Mouse (Mus musculus): ENCODE measurements around the gene Wwc1.
"Not testable (repeated sequence)": the region's sequence is repeated elsewhere in the genome, so short reads cannot be mapped to it uniquely, and the experiment has no call there.

Wwc1 gene

GRCm38 (mm10) chr11:35893454-35893853, 86.9 kb downstream of the Wwc1 start:
- no peak for ATAC-seq (ENCODE audit: insufficient number of reproducible peaks, low FRiP score, low TSS enrichment)

- ATAC-seq (ENCODE audit: insufficient number of reproducible peaks, low FRiP score, low TSS enrichment) = no peak
Observed at GRCm38 (mm10) chr11:35893018-35893421, 87.3 kb downstream of the Wwc1 start.

GRCm38 (mm10) chr11:35892293-35892692, 88.0 kb downstream of the Wwc1 start:
- ATAC-seq (ENCODE audit: insufficient number of reproducible peaks, low FRiP score, low TSS enrichment) = no peak

- ATAC-seq (ENCODE audit: insufficient number of reproducible peaks, low FRiP score, low TSS enrichment) = no peak
Observed at GRCm38 (mm10) chr11:35888790-35889189, 91.5 kb downstream of the Wwc1 start.

- ATAC-seq (ENCODE audit: insufficient number of reproducible peaks, low FRiP score, low TSS enrichment) = no peak
Observed at GRCm38 (mm10) chr11:35882777-35883176, 97.5 kb downstream of the Wwc1 start.

- no peak for ATAC-seq (ENCODE audit: insufficient number of reproducible peaks, low FRiP score, low TSS enrichment)
Observed at GRCm38 (mm10) chr11:35878559-35878897, 101.8 kb downstream of the Wwc1 start.

GRCm38 (mm10) chr11:35877651-35878558, 102.4 kb downstream of the Wwc1 start:
- ATAC-seq (ENCODE audit: insufficient number of reproducible peaks, low FRiP score, low TSS enrichment) = no peak

- ATAC-seq (ENCODE audit: insufficient number of reproducible peaks, low FRiP score, low TSS enrichment) = no peak
Observed at GRCm38 (mm10) chr11:35873624-35874244, 106.6 kb downstream of the Wwc1 start.

GRCm38 (mm10) chr11:35870961-35871360, 109.4 kb downstream of the Wwc1 start:
- ATAC-seq (ENCODE audit: insufficient number of reproducible peaks, low FRiP score, low TSS enrichment) = no peak

- no peak for ATAC-seq (ENCODE audit: insufficient number of reproducible peaks, low FRiP score, low TSS enrichment)
Observed at GRCm38 (mm10) chr11:35866140-35866539, 114.2 kb downstream of the Wwc1 start.

GRCm38 (mm10) chr11:35864981-35865604, 115.2 kb downstream of the Wwc1 start:
- ATAC-seq (ENCODE audit: insufficient number of reproducible peaks, low FRiP score, low TSS enrichment) = no peak

- ATAC-seq (ENCODE audit: insufficient number of reproducible peaks, low FRiP score, low TSS enrichment) = no peak
Observed at GRCm38 (mm10) chr11:35863653-35864052, 116.7 kb downstream of the Wwc1 start.

GRCm38 (mm10) chr11:35857395-35858067, 122.8 kb downstream of the Wwc1 start:
- no peak for ATAC-seq (ENCODE audit: insufficient number of reproducible peaks, low FRiP score, low TSS enrichment)

- no peak for ATAC-seq (ENCODE audit: insufficient number of reproducible peaks, low FRiP score, low TSS enrichment)
Observed at GRCm38 (mm10) chr11:35856359-35857040, 123.8 kb downstream of the Wwc1 start.

- ATAC-seq (ENCODE audit: insufficient number of reproducible peaks, low FRiP score, low TSS enrichment) = no peak
Observed at GRCm38 (mm10) chr11:35855567-35855966, 124.8 kb downstream of the Wwc1 start.

- ATAC-seq (ENCODE audit: insufficient number of reproducible peaks, low FRiP score, low TSS enrichment) = no peak
Observed at GRCm38 (mm10) chr11:35854941-35855340, 125.4 kb downstream of the Wwc1 start.

GRCm38 (mm10) chr11:35853651-35854050, 126.7 kb downstream of the Wwc1 start:
- no peak for ATAC-seq (ENCODE audit: insufficient number of reproducible peaks, low FRiP score, low TSS enrichment)

GRCm38 (mm10) chr11:35852731-35853130, 127.6 kb downstream of the Wwc1 start:
- no peak for ATAC-seq (ENCODE audit: insufficient number of reproducible peaks, low FRiP score, low TSS enrichment)

- no peak for ATAC-seq (ENCODE audit: insufficient number of reproducible peaks, low FRiP score, low TSS enrichment)
Observed at GRCm38 (mm10) chr11:35844299-35844698, 136.0 kb downstream of the Wwc1 start.

GRCm38 (mm10) chr11:35842560-35842959, 137.8 kb downstream of the Wwc1 start:
- not testable (repeated sequence) for ATAC-seq (ENCODE audit: insufficient number of reproducible peaks, low FRiP score, low TSS enrichment)

All from cerebellum, adult (tissue).